Mouse (Mus musculus): ENCODE measurements around the gene St6galnac6.

DNA sequence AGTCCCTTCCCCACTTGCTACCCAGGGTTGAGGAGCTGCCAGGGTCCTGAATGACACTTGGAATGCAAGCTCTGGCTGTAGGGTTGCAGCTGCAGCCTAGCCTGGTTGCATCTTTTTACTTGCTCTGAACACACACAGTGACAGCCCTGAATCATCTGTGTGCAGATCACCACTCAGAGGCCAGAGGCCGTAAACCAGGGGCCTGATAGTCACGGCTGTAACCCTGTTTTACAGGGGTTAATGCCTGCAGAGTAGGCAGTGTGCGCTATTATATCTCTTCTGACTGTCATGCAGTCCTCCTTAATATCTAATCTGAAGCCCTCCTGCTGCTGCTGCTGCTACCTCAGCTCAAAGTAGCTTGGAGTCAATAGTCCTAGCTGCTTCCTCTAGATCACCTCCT lies 70.4 kb downstream of the St6galnac6 start:
- no peak for TF ChIP-seq POLR2A (IDR thresholded peaks at IDR 0.05; ENCODE audit: extremely low read depth, insufficient read depth, low read length)
- no peak for TF ChIP-seq CTCF (IDR thresholded peaks at IDR 0.05; ENCODE audit: low read depth, low read length)

Measured in liver, adult 2 months (tissue).